Mouse (Mus musculus) midbrain, postnatal 0 days (tissue): Measurements from ENCODE around the gene Tigd3. TPM values are rescaled to one million over a fixed set of nuclear protein-coding genes. Genes with fewer than 3 reads are reported as not detected.

Experiments used
- ATAC-seq: fragments of 200-750 bp; cut with Nextera tagmentation; 2 replicates; pipeline ENCODE4 v1.8.0; 2017; ENCODE audit warnings: moderate number of reproducible peaks, mild to moderate bottlenecking, moderate TSS enrichment, moderate library complexity; ENCODE audit not compliant: low FRiP score
- DNase-seq: peaks from one replicate; pipeline ENCODE4 v3.0.0-alpha.2; 2015; ENCODE audit warnings: low spot score
- H3K27ac ChIP-seq: fragments of 300-500 bp; sonication (generic); 2 replicates; pipeline ENCODE4 v1.5.1; 2014; ENCODE audit warnings: low read depth, mild to moderate bottlenecking, low read length, mixed read lengths
- H3K27me3 ChIP-seq: fragments of 300-500 bp; sonication (generic); 2 replicates; pipeline ENCODE4 v1.6.1; 2014; ENCODE audit warnings: low read length, control low read depth, mixed read lengths; ENCODE audit not compliant: insufficient read depth
- H3K36me3 ChIP-seq: fragments of 300-500 bp; sonication (generic); 2 replicates; pipeline ENCODE4 v1.6.1; 2014; ENCODE audit warnings: low read length, control low read depth, mixed read lengths; ENCODE audit not compliant: insufficient read depth
- H3K4me1 ChIP-seq: fragments of 300-500 bp; sonication (generic); 2 replicates; pipeline ENCODE4 v1.6.1; 2014; ENCODE audit warnings: mild to moderate bottlenecking, control low read depth, antibody characterized with exemption, low read length, mixed read lengths; ENCODE audit not compliant: insufficient read depth
- H3K4me2 ChIP-seq: fragments of 300-500 bp; sonication (generic); 2 replicates; pipeline ENCODE4 v1.6.1; 2014; ENCODE audit warnings: low read depth, mild to moderate bottlenecking, low read length, mixed read lengths; ENCODE audit not compliant: poor library complexity, severe bottlenecking
- H3K4me3 ChIP-seq: fragments of 300-500 bp; sonication (generic); 2 replicates; pipeline ENCODE4 v1.5.1; 2014; ENCODE audit warnings: low read depth, mild to moderate bottlenecking, low read length, moderate library complexity
- H3K9ac ChIP-seq: fragments of 300-500 bp; sonication (generic); replicated peaks from 2 replicates; pipeline ENCODE4 v1.6.1; 2014; ENCODE audit warnings: mild to moderate bottlenecking, low read length, moderate library complexity, mixed read lengths; ENCODE audit not compliant: poor library complexity, severe bottlenecking
- H3K9me3 ChIP-seq: fragments of 300-500 bp; sonication (generic); 2 replicates; pipeline ENCODE4 v1.6.1; 2016; ENCODE audit warnings: low read length, control low read depth
- CTCF ChIP-seq: IDR thresholded peaks from 2 replicates; pipeline ENCODE4 v1.5.1; 2016; ENCODE audit warnings: antibody characterized with exemption, mild to moderate bottlenecking
- WGBS: fragments of 180-500 bp; shearing (Covaris S2); extraction: QIAGEN DNeasy Blood & Tissue Kit; methylation state at CpG from one replicate; pipeline ENCODE4 v1.1.7; 2014; 5-methylcytosine and 5-hydroxymethylcytosine counted together
- polyA plus RNA-seq: library from polyadenylated mRNA; unstranded; fragments of >200 nt; fragmentation: Nextera tagmentation; extraction: Ambion mirVana; gene quantifications from 2 replicates; pipeline ENCODE4 v1.2.1, GENCODE M21; 2015
- total RNA-seq: library from RNA; depleted of rRNA; stranded (reverse); fragments of >200 nt; gene quantifications from 2 replicates; pipeline ENCODE4 v1.2.3, GENCODE M21; 2014

The Tigd3 gene
- total and polyA plus RNA-seq, 2 experiments from 2014 or later, result 9.0 to 10.6 TPM

DNA sequence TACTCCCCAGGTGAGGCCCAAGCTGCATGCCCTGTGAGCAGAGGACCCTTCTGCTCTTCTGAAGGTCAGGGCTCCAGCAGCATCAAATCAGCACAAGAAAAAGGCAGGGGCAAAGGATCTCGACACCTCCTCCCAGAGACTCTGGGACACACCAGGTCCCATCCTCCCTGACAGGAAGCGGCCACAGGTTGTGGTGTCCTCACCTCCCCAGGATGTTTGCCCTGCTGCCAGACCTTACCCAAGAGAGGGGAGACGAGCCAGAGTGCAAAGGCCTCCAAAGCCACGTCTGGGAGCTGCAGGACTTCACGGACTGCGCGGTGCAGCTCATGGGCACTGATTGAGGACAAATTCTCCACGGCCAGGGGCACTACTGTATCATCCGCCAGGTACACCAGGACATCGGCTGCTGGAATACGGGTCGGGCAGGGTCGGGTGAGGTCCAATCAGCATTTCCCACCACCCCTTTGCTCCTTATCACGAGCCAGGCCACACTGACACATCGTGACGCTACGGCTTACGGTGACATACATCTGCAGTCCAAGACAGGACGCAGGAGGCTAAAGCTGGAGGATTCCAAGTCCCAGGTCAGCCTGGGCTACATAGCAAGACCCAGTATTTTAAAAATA, 20.9 kb downstream of the Tigd3 start:
- Histone ChIP-seq H3K4me1 (peaks cover 10% of the 10 kb centered on the region), H3K9ac (no peak overlapping the region; the same call in 1 of the 2 replicates), H3K4me2 (no peak overlapping the region), H3K36me3 (peaks cover 13% of the 10 kb centered on the region), H3K9me3 (no peaks in the 10 kb centered on the region), H3K27ac (no peak overlapping the region), H3K27me3 (no peaks in the 10 kb centered on the region), H3K4me3 (no peak overlapping the region)
- ATAC-seq (no peak), DNase-seq (no peak)
- no peak for TF ChIP-seq CTCF
- WGBS, result 94% methylated on average over 19 of the region's 19 CpGs

DNA sequence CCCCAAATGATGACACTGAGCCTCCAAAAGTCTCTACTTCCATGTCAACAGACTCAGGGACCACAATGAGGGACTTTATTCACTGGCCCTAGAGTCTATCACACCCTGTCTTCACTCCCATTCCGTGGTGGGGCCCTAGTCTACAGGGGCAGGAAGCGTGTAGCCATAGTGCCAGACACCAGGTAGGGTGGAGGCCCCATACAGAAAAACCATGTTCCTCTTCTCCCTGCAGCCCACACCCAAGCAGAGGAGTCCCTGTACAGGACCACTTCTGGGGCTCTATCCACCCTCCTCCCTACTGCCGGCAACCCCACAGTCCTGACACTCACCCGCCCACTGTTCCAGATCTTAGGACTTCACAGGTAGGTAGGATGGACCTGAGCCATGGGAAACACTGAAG, 21.4 kb downstream of the Tigd3 start:
- WGBS, result 94% methylated on average over 4 of the region's 4 CpGs
- no peak for ATAC-seq
- TF ChIP-seq CTCF, result no peak

DNA sequence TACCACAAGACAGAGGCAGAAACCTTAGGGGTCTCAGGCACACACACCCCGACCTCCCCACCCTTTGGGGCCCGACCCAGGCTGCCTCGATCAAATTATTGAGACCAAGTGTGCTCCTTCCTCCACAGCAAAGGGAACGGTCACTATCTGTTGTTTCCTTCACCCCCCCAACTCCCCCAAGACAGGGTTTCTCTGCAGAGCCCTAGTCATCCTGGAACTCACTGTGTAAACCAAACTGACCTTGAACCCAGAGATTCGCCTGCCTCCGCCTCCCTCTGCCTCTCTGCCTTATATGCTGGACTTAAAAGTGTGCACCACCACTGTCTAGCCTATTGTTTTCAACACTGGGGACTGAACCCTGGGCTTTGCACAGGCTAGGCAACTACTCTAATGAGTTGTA, 22.3 kb downstream of the Tigd3 start:
- H3K36me3 ChIP-seq, result peaks cover 20% of the 10 kb centered on the region
- H3K4me2 ChIP-seq, result no peak overlapping the region
- 66% methylated on average over 6 of the region's 6 CpGs for WGBS
- H3K27ac ChIP-seq, result 0 out of 2 replicates have a peak overlapping the region, but pooled peaks have one; percentile 12
- H3K4me1 ChIP-seq, result peaks cover 8% of the 10 kb centered on the region
- ATAC-seq, result no peak
- H3K27me3 ChIP-seq, result no peaks in the 10 kb centered on the region
- H3K9me3 ChIP-seq, result no peaks in the 10 kb centered on the region
- no peak for DNase-seq
- no peak for TF ChIP-seq CTCF
- H3K9ac ChIP-seq, result 0 out of 2 replicates have a peak overlapping the region, but pooled peaks have one; percentile 13
- no peak overlapping the region for H3K4me3 ChIP-seq

More for the DNA sequence above, 21.4 kb downstream of the Tigd3 start:
- Histone ChIP-seq H3K4me2 (no peak overlapping the region), H3K9ac (no peak overlapping the region), H3K36me3 (peaks cover 18% of the 10 kb centered on the region), H3K27me3 (no peaks in the 10 kb centered on the region), H3K4me3 (no peak overlapping the region), H3K4me1 (peaks cover 8% of the 10 kb centered on the region), H3K9me3 (no peaks in the 10 kb centered on the region), H3K27ac (no peak overlapping the region)
- DNase-seq, result no peak

DNA sequence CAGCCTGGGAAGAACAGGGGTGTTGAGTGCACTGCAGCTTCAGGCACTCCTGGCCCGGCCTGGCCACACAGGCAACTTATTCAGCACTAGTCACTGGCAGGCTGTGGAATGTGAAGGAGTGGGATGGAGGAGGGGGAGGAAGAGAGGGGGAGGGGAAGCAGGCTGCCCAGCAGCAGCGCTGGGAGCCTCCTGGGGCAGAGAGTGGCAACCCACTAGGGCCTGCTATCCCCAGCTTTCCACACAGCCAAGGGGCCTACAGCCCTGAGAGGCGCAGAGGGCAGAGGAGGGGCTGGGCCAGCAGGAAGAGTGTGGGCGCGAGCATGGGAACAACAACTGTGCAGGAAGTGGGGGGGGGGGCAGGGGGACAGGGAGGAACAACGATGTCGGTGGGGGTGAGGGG, 22.7 kb downstream of the Tigd3 start:
- 0 out of 2 replicates have a peak overlapping the region, but pooled peaks have one; percentile 13 for H3K9ac ChIP-seq
- WGBS, result 12% methylated on average over 5 of the region's 7 CpGs
- 0 out of 2 replicates have a peak overlapping the region, but pooled peaks have one; percentile 12 for H3K27ac ChIP-seq
- ATAC-seq (no peak), DNase-seq (no peak)
- H3K4me3 ChIP-seq, result no peak overlapping the region
- H3K36me3 ChIP-seq, result peaks cover 20% of the 10 kb centered on the region
- TF ChIP-seq CTCF, result no peak
- H3K4me2 ChIP-seq, result no peak overlapping the region
- no peaks in the 10 kb centered on the region for H3K9me3 ChIP-seq
- peaks cover 8% of the 10 kb centered on the region for H3K4me1 ChIP-seq
- no peaks in the 10 kb centered on the region for H3K27me3 ChIP-seq

DNA sequence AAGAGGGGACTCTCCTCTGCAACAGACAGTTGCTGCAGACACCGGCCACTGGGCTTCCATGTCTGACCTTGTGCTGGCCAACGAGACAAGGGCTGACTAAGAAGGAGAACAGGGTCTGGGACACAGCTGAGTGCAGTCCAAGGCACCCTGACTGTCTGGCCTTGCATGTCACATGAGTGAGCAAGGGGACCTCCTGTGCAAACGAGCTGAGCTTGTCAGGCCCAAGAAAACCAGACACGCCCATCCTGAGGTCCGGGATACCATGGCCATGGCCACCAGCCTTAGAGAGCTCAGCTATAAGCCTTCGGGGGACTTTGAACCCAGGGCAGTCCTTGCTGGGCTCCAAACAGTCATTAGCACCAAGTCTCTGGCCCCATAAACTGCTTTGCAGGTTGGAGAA, 25.9 kb downstream of the Tigd3 start:
- Histone ChIP-seq H3K4me3 (no peak overlapping the region), H3K27ac (no peak overlapping the region), H3K9me3 (no peaks in the 10 kb centered on the region), H3K9ac (no peak overlapping the region), H3K36me3 (peaks cover 35% of the 10 kb centered on the region), H3K4me1 (no peaks in the 10 kb centered on the region; the same call in 1 of the 2 replicates), H3K27me3 (no peaks in the 10 kb centered on the region), H3K4me2 (no peak overlapping the region)
- no peak for TF ChIP-seq CTCF
- DNase-seq, result no peak
- WGBS, result 86% methylated on average over 6 of the region's 6 CpGs
- ATAC-seq, result no peak

DNA sequence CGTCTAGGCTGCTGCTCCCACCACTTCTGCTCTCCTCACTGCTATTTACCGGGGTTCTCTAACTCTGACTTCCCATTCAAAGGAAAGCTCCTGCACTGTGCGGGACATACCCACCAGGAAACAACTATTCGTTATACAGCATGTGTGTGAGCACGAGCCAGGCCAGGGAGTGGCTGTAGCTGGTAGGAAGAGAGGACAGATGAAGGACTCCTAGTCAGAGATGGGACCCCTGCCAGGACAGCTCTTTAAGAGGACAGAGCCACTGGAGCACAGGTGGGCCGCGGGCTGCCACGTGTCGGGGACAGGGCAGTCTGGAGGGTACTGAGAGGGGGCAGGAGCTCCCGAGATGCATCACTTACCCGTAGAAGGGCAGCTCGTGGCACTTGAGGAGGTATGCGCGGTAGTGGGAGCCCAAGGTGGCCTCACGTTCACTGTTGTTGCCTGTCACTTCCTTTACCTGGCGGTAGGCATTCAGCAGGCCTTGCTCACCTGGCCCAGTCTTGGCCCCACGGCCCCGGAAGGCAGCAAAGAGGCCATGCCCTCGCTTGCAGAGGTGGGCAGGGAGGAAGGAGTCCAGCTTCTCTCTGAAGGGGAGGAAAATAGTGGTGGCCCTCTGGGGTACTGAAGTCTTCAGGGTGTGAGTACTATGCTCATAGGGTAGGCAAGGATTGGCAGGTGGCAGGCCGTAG, 29.1 kb downstream of the Tigd3 start:
- ATAC-seq (no peak), DNase-seq (no peak)
- Histone ChIP-seq H3K4me1 (no peaks in the 10 kb centered on the region), H3K27ac (no peak overlapping the region), H3K9me3 (no peaks in the 10 kb centered on the region), H3K9ac (no peak overlapping the region), H3K4me2 (no peak overlapping the region), H3K27me3 (no peaks in the 10 kb centered on the region), H3K4me3 (no peak overlapping the region), H3K36me3 (peaks cover 44% of the 10 kb centered on the region)
- no peak for TF ChIP-seq CTCF
- WGBS, result 96% methylated on average over 20 of the region's 20 CpGs
